Mouse (Mus musculus): Measurements from ENCODE around the gene Fam92b.

GRCm38 (mm10) chr8:120167821-120168220 is 9.4 kb downstream of the Fam92b start:
- TF ChIP-seq CTCF (IDR thresholded peaks at IDR 0.05; ENCODE audit: extremely low read depth, insufficient read depth, low read length) (no peak), POLR2A (IDR thresholded peaks at IDR 0.05; ENCODE audit: extremely low read depth, insufficient read depth, low read length) (no peak)
